Mouse (Mus musculus) left cerebral cortex, adult 2 months (tissue): ENCODE measurements around the gene Pax7. TPM values are rescaled to one million over a fixed set of nuclear protein-coding genes. Genes with fewer than 3 reads are reported as not detected.

Experiments used
- DNase-seq, 2 experiments: peaks; one replicate each; pipeline ENCODE4 v3.0.0; 2021 to 2022; ENCODE audit warnings: low spot score in 2 of 2, mixed read lengths in 1 of 2; ENCODE audit errors: extremely low spot score in 1 of 2
- H3K27ac ChIP-seq: fragments of 200-600 bp; 2 replicates; pipeline ENCODE4 v1.8.1; 2022
- H3K4me3 ChIP-seq: fragments of 200-600 bp; 2 replicates; pipeline ENCODE4 v1.8.1; 2022
- CTCF ChIP-seq: fragments of 200-600 bp; IDR thresholded peaks from 2 replicates; pipeline ENCODE4 v1.8.1; 2022; ENCODE audit warnings: antibody characterized with exemption, mild to moderate bottlenecking, moderate library complexity
- intact Hi-C: fragments of 180-260 bp; cut with DNase I; formaldehyde crosslinking; loops from one replicate; pipeline ENCODE4 v1.15.1; 2025
- total RNA-seq, 2 experiments: library from RNA; stranded (reverse); gene quantifications; 2 replicates each; pipeline ENCODE4 v1.2.3; 2021

The Pax7 gene
- total RNA-seq, 2 experiments from 2014 or later, result not detected

DNA sequence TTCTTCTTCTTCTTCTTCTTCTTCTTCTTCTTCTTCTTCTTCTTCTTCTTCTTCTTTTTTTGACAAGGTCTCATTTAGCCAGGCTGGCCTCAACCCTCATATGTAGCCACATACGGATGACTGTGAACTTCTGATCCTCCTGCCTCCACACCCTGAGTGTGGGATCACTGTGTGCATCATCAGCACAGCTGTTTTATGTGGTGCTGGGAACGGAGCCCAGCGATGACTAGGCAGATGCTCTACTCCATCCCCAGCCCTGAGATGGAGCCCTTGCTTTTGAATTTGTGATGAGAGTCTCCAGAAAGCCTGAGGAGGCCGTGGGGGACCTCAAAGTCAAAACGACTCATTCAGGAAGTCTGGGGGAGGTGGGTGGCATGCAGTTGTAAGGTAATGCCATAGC is 114.3 kb downstream of the Pax7 start:
- intact Hi-C loops, result no loop called here
- Histone ChIP-seq H3K27ac (no peak overlapping the region), H3K4me3 (no peak overlapping the region)
- DNase-seq, result no peak
- TF ChIP-seq CTCF, result no peak

DNA sequence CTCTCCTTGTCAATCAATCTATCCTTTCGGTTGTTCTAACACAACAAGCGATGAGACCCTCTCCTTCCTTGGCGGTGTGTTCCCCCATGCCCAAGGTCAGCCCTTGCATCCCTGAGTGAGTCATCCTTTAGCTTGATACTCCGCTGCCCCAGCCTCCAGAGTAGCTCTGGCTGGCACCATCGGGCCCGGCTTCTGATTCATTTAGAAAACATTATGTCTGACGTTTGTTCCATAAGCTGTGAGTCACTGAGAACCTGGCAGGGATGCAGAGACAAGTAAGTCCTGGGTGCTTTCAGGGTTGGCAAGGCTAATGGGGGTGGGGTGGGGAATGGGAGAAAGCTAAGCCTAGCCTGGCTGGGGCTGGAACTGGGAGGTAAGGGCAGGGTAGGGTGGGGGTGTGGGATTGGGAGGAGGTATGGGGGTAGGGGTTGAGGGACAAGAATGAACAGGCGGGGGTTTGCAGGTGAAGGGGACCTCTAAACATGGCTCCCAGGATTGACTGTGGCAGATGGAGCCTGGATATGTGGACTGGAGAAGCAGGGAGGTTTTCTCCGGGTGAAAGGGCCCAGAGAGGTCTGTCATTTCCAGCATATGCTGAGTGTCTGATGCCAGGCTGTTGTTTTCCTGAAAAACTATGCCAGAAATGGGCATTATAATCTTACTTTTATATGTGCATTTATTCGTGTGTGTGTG is 116.7 kb downstream of the Pax7 start:
- intact Hi-C loops, result no loop called here
- Histone ChIP-seq H3K27ac (no peak overlapping the region), H3K4me3 (no peak overlapping the region)
- DNase-seq, result peak; percentile 35 to 40
- no peak for TF ChIP-seq CTCF

DNA sequence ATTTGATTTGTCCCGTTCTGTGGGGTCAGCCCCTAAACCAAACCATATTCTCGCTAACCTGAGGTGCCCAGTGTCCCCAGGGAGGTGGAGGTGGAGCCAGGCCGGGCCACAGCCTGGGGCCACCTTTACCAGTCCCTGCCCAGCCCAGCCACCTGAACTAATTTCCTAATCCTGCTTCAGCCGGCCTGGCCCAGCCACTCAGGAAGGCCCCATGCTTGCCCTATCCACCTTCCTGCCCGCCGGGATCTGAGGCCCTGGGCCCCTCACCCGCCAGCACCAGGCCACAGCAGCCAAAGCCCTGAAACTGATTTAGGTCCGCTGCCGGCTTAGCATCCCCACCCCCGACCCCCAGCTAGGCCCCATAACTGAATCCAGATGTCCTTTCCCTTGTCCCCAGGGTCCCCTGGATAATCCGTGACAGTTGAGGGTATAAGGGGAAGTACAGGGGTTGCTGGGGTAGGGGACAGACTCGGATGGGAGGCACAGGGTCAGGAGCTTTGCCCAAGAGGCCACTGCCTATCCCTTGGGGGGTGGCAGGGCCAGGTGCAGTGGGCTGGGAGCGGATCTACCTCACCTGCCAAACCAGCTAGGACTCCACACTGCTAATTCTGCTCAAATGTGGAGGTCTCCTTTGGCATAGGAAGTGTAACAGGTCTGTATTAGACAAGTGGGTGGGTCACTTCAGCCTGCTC is 117.9 kb downstream of the Pax7 start:
- no peak overlapping the region for H3K4me3 ChIP-seq
- DNase-seq, result no peak
- no peak overlapping the region for H3K27ac ChIP-seq
- no peak for TF ChIP-seq CTCF
- intact Hi-C loops, result no loop called here

DNA sequence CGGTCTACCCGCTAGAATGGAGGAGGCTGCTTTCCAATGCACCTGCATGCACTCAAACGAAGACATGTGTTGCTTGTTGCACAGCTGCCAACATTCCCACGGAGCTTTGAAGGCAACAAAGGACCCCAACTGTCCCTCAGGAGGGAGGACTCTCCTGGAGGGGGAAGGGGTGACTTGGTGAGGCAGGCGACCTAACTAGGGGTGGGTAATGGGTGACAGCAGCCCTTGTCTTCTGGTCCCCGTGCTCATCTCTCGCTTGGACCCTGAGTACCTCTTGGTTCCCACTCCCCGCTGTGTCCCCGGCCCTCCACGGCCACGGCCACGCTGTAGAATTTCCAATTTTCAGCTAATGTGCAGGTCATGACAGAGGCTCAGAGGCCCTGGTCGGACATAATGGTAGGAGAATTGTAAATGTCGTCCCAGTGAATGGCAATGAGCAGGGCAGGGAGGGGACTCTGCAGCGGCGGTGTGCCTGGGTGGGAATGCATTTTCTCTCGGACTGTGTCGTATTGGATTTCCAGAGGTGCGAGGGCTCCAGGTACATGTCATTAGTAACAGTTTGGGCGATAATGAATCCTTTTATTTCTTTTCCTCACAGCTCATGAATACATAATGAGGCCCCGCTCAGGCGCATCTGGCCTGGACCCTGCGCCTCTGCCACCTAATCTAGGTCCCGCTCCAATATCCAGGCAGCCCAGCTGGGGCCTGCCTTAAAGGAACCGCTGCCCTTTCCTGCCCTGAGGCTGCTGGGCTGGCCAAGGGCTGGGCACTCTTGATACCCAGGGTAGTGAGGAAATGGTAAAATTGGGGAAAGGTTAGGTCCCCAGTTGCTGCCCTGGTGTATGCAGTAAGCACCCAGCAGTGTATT is 122.6 kb downstream of the Pax7 start:
- DNase-seq, result no peak
- intact Hi-C loops, result no loop called here
- TF ChIP-seq CTCF, result no peak
- Histone ChIP-seq H3K27ac (no peak overlapping the region), H3K4me3 (no peak overlapping the region)

- TF ChIP-seq CTCF, result no peak
- no peak for DNase-seq
Measured at GRCm38 (mm10) chr4:139705986-139706385, 127.3 kb downstream of the Pax7 start.

DNA sequence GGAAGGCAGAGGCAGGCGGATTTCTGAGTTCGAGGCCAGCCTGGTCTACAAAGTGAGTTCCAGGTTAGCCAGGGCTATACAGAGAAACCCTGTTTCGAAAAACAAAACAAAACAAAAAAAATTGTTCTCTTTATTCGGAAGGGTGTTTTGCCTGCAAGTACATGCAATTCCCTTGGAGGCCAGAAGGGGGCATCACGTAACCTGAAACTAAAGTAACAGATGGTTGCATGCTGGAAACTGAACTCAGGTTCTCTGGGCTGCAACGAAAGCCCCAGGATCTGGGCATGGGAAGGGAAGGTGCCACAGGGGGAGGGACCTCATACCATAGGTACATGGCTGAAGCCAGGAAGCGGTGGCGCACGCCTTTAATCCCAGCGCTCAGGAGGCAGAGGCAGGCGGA is 129.9 kb downstream of the Pax7 start:
- no peak for DNase-seq
- H3K27ac ChIP-seq, result no peak overlapping the region
- H3K4me3 ChIP-seq, result no peak overlapping the region
- intact Hi-C loops, result loop anchor here (5.0 kb wide), 1 partner anchor 89 kb away; no protein-coding TSS in a partner anchor
- peak; percentile 24 for TF ChIP-seq CTCF

More at GRCm38 (mm10) chr4:139705986-139706385, 127.3 kb downstream of the Pax7 start:
- intact Hi-C loops, result no loop called here
- H3K27ac ChIP-seq, result no peak overlapping the region
- no peak overlapping the region for H3K4me3 ChIP-seq

DNA sequence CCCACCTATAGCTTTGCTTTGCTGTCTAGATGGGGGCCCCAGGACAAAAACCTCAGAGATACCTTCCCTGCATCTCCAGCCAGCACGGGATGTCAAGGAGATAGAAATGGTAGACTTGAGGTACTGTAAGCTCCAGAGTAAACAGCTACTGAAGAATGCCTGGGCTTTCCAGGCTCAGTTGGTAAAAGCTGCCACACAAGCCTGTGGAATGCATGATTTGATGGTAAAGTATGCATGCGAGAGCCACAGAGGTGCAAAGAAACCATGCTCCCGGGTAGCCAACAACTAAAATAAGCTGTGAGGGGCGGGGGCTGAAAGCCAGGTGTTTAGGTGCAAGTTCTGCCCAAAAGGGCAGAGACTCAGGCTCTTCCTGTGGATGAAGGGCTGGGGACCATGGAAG is 130.4 kb downstream of the Pax7 start:
- no peak for DNase-seq
- no peak for TF ChIP-seq CTCF
- intact Hi-C loops, result loop anchor here (5.0 kb wide), 1 partner anchor 89 kb away; no protein-coding TSS in a partner anchor
- H3K27ac ChIP-seq, result no peak overlapping the region
- no peak overlapping the region for H3K4me3 ChIP-seq

DNA sequence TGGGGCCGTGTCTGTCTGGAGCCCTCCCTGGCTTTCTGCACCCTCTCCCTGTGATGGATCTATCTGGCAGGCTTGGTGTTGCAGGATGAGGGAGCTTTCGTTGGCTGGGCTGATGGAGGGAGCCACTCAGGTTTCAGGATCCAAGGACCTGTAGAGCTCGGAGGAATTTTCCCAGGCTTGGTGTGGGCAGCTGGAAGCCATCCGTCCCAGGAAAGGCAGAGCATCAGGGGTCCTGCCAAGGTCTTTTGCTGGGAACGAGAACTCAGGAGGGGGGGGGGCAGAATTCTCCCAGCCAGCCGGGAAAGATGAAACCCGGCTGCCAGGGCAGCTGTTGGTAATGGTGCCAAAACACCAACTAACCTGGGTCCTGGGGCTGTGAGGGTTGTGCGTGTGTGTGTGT is 134.7 kb downstream of the Pax7 start:
- intact Hi-C loops, result loop anchor here (10.0 kb wide), 1 partner anchor 276 kb away; no protein-coding TSS in a partner anchor
- no peak overlapping the region for H3K27ac ChIP-seq
- DNase-seq, result no peak
- H3K4me3 ChIP-seq, result no peak overlapping the region
- no peak for TF ChIP-seq CTCF

- intact Hi-C loops, result loop anchor here (10.0 kb wide), 1 partner anchor 277 kb away; no protein-coding TSS in a partner anchor
- Histone ChIP-seq H3K27ac (no peak overlapping the region), H3K4me3 (no peak overlapping the region)
- no peak for DNase-seq
- no peak for TF ChIP-seq CTCF
Measured at GRCm38 (mm10) chr4:139697755-139698154, 135.6 kb downstream of the Pax7 start.

DNA sequence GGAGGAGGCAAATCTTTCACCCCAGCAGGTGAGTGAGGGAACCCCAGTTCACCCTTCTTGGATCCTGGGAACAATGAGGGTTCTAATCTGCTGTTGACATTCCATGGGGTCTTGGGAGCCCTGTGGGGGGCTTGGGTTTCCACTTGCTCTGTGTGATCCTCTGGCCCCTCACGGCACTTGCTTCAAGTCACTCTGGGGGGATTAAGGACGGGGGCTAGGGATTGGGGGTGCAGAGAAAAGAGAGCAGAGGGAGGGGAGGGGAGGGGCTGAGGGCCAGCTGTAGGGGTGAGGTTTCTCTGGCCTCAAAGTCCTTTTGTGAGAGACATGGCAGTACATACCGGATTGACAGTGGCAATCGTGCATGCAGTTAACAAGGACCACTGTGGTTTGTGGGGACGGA is 140.0 kb downstream of the Pax7 start:
- Histone ChIP-seq H3K4me3 (no peak overlapping the region), H3K27ac (no peak overlapping the region)
- intact Hi-C loops, result loop anchor here (10.0 kb wide), 1 partner anchor 281 kb away; no protein-coding TSS in a partner anchor
- no peak for DNase-seq
- TF ChIP-seq CTCF, result no peak

- Histone ChIP-seq H3K27ac (no peak overlapping the region), H3K4me3 (no peak overlapping the region)
- intact Hi-C loops, result loop anchor here (10.0 kb wide), 1 partner anchor 285 kb away; no protein-coding TSS in a partner anchor
- DNase-seq, result no peak
- TF ChIP-seq CTCF, result no peak
Measured at GRCm38 (mm10) chr4:139689627-139690269, 143.6 kb downstream of the Pax7 start.
